17 mouse cellular contexts compared by ENCODE assay signal in the genomic region with DNA sequence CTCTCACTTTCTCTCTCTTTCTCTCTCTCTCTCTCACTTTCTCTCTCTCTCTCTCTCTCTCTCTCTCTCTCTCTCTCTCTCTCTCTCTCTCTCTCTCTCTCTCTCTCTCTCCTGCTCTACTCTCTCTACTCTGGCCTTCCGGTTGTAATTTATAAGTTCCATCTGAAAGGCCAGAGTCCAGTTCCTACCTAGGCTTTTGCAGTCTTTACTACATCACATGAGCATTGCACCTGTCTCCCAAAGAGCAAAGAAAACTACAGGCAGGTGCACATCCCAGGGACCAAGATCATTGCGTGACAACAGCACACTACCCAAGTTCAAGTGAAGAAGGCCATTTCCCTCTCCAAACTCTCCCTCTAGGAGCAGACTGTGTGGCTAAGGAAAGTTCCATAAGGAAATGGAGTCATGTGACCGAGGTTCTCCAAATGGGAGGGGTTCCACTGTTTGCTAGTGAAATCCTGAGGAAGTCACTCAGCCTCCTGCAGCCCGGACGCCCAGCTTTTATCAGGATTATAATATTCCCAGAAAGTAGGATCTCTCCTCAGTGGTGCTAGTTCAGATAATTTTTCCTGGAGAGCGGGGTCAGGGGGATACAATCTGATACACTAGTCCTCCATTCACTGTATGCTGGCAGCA.
DNase-seq lines count a peak whose midpoint lies in the region; ATAC-seq and TF ChIP-seq lines count a peak whose summit lies in the region.
"Had no signal": no experiment of that assay in that cellular context is flagged by ENCODE, and none has a peak within 500 bp of the region (broad histone marks: within the 10 kb centered on the region; RNA-seq: fewer than 3 reads in every experiment).

No protein-coding gene starts in this region.

- no peak for ATAC-seq in lung, embryonic 16.5 days (ENCODE audit: low read depth)
- ATAC-seq in intestine, embryonic 16.5 days = peak; percentile 88
- ATAC-seq in stomach, postnatal 0 days (ENCODE audit: low FRiP score, low TSS enrichment) = peak; percentile 48; the same call in 1 of the 2 replicates
- ATAC-seq: forebrain, embryonic 14.5 days; inflammation-experienced regulatory T-cells, adult 6 months had no signal

- no peak for TF ChIP-seq POLR2A in lung, adult 2 months (IDR thresholded peaks at IDR 0.05; ENCODE audit: borderline replicate concordance, extremely low read depth, low read depth, low read length)

- no peak for TF ChIP-seq CTCF in lung, adult 2 months (IDR thresholded peaks at IDR 0.05; ENCODE audit: insufficient read depth, low read length)
- no peak for TF ChIP-seq CTCF in stomach, postnatal 0 days (IDR thresholded peaks at IDR 0.05; ENCODE audit: low read depth)

- H3K9me3 ChIP-seq in heart, embryonic 10.5 days = no peaks in the 10 kb centered on the region
- no peaks in the 10 kb centered on the region for H3K9me3 ChIP-seq in lung, embryonic 16.5 days (ENCODE audit: control insufficient read depth, low read length)
- H3K9me3 ChIP-seq in intestine, embryonic 16.5 days (ENCODE audit: control insufficient read depth, low read length) = no peaks in the 10 kb centered on the region
- H3K9me3 ChIP-seq in stomach, postnatal 0 days (ENCODE audit: control insufficient read depth, low read length) = no peaks in the 10 kb centered on the region
- H3K9me3 ChIP-seq: hindbrain, embryonic 12.5 days; limb, embryonic 15.5 days; liver, embryonic 15.5 days; midbrain, embryonic 15.5 days; neural tube, embryonic 15.5 days had no signal

- no peak overlapping the region for H3K4me3 ChIP-seq in heart, embryonic 10.5 days
- no peak overlapping the region for H3K4me3 ChIP-seq in lung, embryonic 16.5 days (ENCODE audit: low read length)
- no peak overlapping the region for H3K4me3 ChIP-seq in lung, adult 2 months (replicated peaks; ENCODE audit: extremely low read depth, low read depth, low read length)
- H3K4me3 ChIP-seq in intestine, embryonic 16.5 days (ENCODE audit: low read length) = no peak overlapping the region
- no peak overlapping the region for H3K4me3 ChIP-seq in stomach, postnatal 0 days (ENCODE audit: low read depth, low read length)
- H3K4me3 ChIP-seq: erythroblast, embryonic 14.5 days; hindbrain, embryonic 12.5 days; limb, embryonic 15.5 days; liver, embryonic 15.5 days; midbrain, embryonic 15.5 days; neural tube, embryonic 15.5 days had no signal

- H3K27ac ChIP-seq in heart, embryonic 10.5 days = no peak overlapping the region
- H3K27ac ChIP-seq in lung, embryonic 16.5 days (ENCODE audit: low read length) = peak overlapping the region; percentile 74
- H3K27ac ChIP-seq in intestine, embryonic 16.5 days (ENCODE audit: low read length) = peak overlapping the region; percentile 84
- peak overlapping the region; percentile 24 for H3K27ac ChIP-seq in stomach, postnatal 0 days (replicated peaks)
- H3K27ac ChIP-seq: hindbrain, embryonic 12.5 days; limb, embryonic 15.5 days; liver, embryonic 15.5 days; midbrain, embryonic 15.5 days had no signal

- H3K27me3 ChIP-seq in heart, embryonic 10.5 days (ENCODE audit: insufficient read depth, poor library complexity, severe bottlenecking) = no peaks in the 10 kb centered on the region
- no peaks in the 10 kb centered on the region for H3K27me3 ChIP-seq in lung, embryonic 16.5 days (ENCODE audit: control insufficient read depth, insufficient read depth, low read depth, low read length)
- H3K27me3 ChIP-seq in intestine, embryonic 16.5 days (replicated peaks; ENCODE audit: control insufficient read depth, insufficient read depth, low read length) = no peaks in the 10 kb centered on the region
- no peaks in the 10 kb centered on the region for H3K27me3 ChIP-seq in stomach, postnatal 0 days (ENCODE audit: control insufficient read depth, insufficient read depth, low read length)
- H3K27me3 ChIP-seq: hindbrain, embryonic 12.5 days; limb, embryonic 15.5 days; liver, embryonic 15.5 days; midbrain, embryonic 15.5 days; neural tube, embryonic 15.5 days had no signal

- DNase-seq in heart, embryonic 10.5 days (ENCODE audit: low spot score) = peak; percentile 42
- no peak for DNase-seq in heart, postnatal 4 days
- DNase-seq in lung, adult 2 months = no peak
- DNase-seq in stomach, postnatal 0 days (ENCODE audit: low spot score) = peak; percentile 36
- DNase-seq in gastrocnemius, postnatal 25 days = no peak
- DNase-seq in adrenal gland, postnatal 25 days = no peak
- DNase-seq: right cerebral cortex, postnatal 14 days had no signal

- H3K9ac ChIP-seq in lung, embryonic 16.5 days (ENCODE audit: low read length) = 0 out of 2 replicates have a peak overlapping the region, but pooled peaks have one; percentile 5
- H3K9ac ChIP-seq in intestine, embryonic 16.5 days (ENCODE audit: low read depth, low read length) = no peak overlapping the region
- no peak overlapping the region for H3K9ac ChIP-seq in stomach, postnatal 0 days (ENCODE audit: low read length)
- H3K9ac ChIP-seq: hindbrain, embryonic 12.5 days; limb, embryonic 15.5 days; liver, embryonic 15.5 days; midbrain, embryonic 15.5 days; neural tube, embryonic 15.5 days had no signal

- H3K4me1 ChIP-seq in heart, embryonic 10.5 days = no peaks in the 10 kb centered on the region
- H3K4me1 ChIP-seq in lung, embryonic 16.5 days (replicated peaks; ENCODE audit: control insufficient read depth, insufficient read depth, low read length) = peaks cover 48% of the 10 kb centered on the region
- peaks cover 30% of the 10 kb centered on the region for H3K4me1 ChIP-seq in lung, adult 2 months (ENCODE audit: control insufficient read depth, insufficient read depth, low read length)
- H3K4me1 ChIP-seq in intestine, embryonic 16.5 days (ENCODE audit: control insufficient read depth, insufficient read depth, low read length) = peaks cover 18% of the 10 kb centered on the region
- H3K4me1 ChIP-seq in stomach, postnatal 0 days (replicated peaks; ENCODE audit: control insufficient read depth, insufficient read depth) = peaks cover 5% of the 10 kb centered on the region; the same call in 1 of the 2 replicates
- H3K4me1 ChIP-seq: liver, embryonic 15.5 days; midbrain, embryonic 15.5 days had no signal

- H3K4me2 ChIP-seq in lung, embryonic 16.5 days (ENCODE audit: low read depth, low read length) = no peak overlapping the region
- H3K4me2 ChIP-seq in intestine, embryonic 16.5 days (ENCODE audit: low read depth, low read length) = peak overlapping the region; percentile 7; the same call in 1 of the 2 replicates
- no peak overlapping the region for H3K4me2 ChIP-seq in stomach, postnatal 0 days (replicated peaks; ENCODE audit: low read depth)
- H3K4me2 ChIP-seq: hindbrain, embryonic 12.5 days; limb, embryonic 15.5 days; liver, embryonic 15.5 days; midbrain, embryonic 15.5 days; neural tube, embryonic 15.5 days had no signal

- H3K36me3 ChIP-seq in heart, embryonic 10.5 days = no peaks in the 10 kb centered on the region
- H3K36me3 ChIP-seq in lung, embryonic 16.5 days (ENCODE audit: control insufficient read depth, insufficient read depth, low read length) = no peaks in the 10 kb centered on the region
- H3K36me3 ChIP-seq in intestine, embryonic 16.5 days (ENCODE audit: control insufficient read depth, insufficient read depth, low read length) = no peaks in the 10 kb centered on the region
- no peaks in the 10 kb centered on the region for H3K36me3 ChIP-seq in stomach, postnatal 0 days (ENCODE audit: control insufficient read depth, insufficient read depth, low read length)
- H3K36me3 ChIP-seq: hindbrain, embryonic 12.5 days; limb, embryonic 15.5 days; liver, embryonic 15.5 days; midbrain, embryonic 15.5 days; neural tube, embryonic 15.5 days had no signal

- 67% methylated on average over 6 of the region's 6 CpGs for WGBS in heart, embryonic 10.5 days
- WGBS in lung, embryonic 16.5 days = 57% methylated on average over 6 of the region's 6 CpGs
- 47% methylated on average over 6 of the region's 6 CpGs for WGBS in lung, adult 2 months
- WGBS in intestine, embryonic 16.5 days = 63% methylated on average over 6 of the region's 6 CpGs
- 71% methylated on average over 6 of the region's 6 CpGs for WGBS in stomach, postnatal 0 days

- no peak for TF ChIP-seq EP300 in stomach, postnatal 0 days (optimal IDR thresholded peaks at IDR 0.05)

Comparison
In these comparisons a context has a peak if more than half of its experiments do, and no peak if none do; other contexts are left out.
1. DNase-seq: peak in heart, embryonic 10.5 days (single experiment) and stomach, postnatal 0 days (single experiment); none in heart, postnatal 4 days (single experiment), lung, adult 2 months (single experiment), gastrocnemius, postnatal 25 days (single experiment) and adrenal gland, postnatal 25 days (single experiment).